Mouse (Mus musculus): Measurements from ENCODE around the gene Hectd2.

- no peak for TF ChIP-seq GABPA (IDR thresholded peaks at IDR 0.05; ENCODE audit: low read depth, low read length)
- no peak for TF ChIP-seq USF1 (IDR thresholded peaks at IDR 0.05; ENCODE audit: low read depth, low read length)
- TF ChIP-seq SMC3 (IDR thresholded peaks at IDR 0.05; ENCODE audit: low read depth, low read length) = no peak
- TF ChIP-seq MAFK (IDR thresholded peaks at IDR 0.05; ENCODE audit: borderline replicate concordance, low read depth, low read length) = no peak
- TF ChIP-seq CTCF (IDR thresholded peaks at IDR 0.05 in 2 of 3, conservative IDR thresholded peaks at IDR 0.05 in 1 of 3; ENCODE audit: control insufficient read depth in 1 of 3, insufficient read depth in 1 of 3, low read depth in 2 of 3, low read length in 3 of 3, poor library complexity in 1 of 3, severe bottlenecking in 1 of 3) = no peak
- no peak for TF ChIP-seq POLR2A (IDR thresholded peaks at IDR 0.05; ENCODE audit: control insufficient read depth in 1 of 2, insufficient read depth in 1 of 2, low read depth in 1 of 2, low read length in 2 of 2, poor library complexity in 1 of 2)
- no peak for TF ChIP-seq MAZ (IDR thresholded peaks at IDR 0.05; ENCODE audit: low read depth, low read length)
- no peak for TF ChIP-seq RAD21 (IDR thresholded peaks at IDR 0.05; ENCODE audit: low read depth, low read length)
- no peak for TF ChIP-seq CHD1 (IDR thresholded peaks at IDR 0.05; ENCODE audit: low read depth, low read length)
- no peak for TF ChIP-seq NRF1 (IDR thresholded peaks at IDR 0.05; ENCODE audit: insufficient read depth, low read depth, low read length, poor library complexity, severe bottlenecking)
- TF ChIP-seq GATA1 (IDR thresholded peaks at IDR 0.05; ENCODE audit: low read depth, low read length) = no peak
- no peak for TF ChIP-seq ZMIZ1 (IDR thresholded peaks at IDR 0.05; ENCODE audit: low read depth, low read length)
- no peak for TF ChIP-seq ZNF384 (IDR thresholded peaks at IDR 0.05; ENCODE audit: low read depth, low read length)
- TF ChIP-seq E2F4 (IDR thresholded peaks at IDR 0.05; ENCODE audit: borderline replicate concordance, low read depth, low read length) = no peak
Measured at GRCm38 (mm10) chr19:36637223-36637622, 82.8 kb downstream of the Hectd2 start.
